Mouse (Mus musculus): ENCODE data around the gene Ifngr2.

Ifngr2 gene

DNA sequence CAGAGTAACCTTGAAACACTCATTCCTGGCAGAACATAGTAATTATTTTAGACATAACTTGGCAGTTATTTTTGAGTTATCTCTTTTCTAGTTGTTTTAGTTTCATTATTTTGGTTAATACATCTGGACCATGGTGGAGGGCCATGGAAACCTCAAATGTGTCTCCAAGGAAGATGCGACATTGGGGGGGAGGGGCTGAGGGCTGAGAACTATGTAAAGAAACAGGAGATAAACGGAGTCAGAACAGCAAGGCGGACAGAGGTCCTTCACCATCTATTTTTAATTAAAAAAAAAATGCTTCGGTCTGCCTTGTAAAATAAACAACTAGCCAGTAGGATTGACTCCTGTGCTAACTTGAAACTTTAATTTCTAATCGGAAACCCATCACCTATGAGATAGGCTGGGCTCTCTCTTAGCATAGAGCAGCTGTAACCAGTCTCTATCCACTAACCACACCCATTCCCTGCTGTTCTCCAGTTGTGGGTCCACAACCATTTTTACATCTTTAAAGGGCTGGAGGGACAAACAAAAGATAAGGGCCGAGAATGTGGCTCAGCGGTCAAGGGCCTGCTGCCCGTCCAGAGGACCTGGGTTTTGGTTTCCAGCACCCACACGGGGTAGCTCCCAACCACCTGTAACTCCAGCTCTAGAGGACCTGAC, 18.6 kb downstream of the Ifngr2 start:
- DNase-seq (ENCODE audit: low spot score) = no peak

GRCm38 (mm10) chr16:91566002-91566401, 19.1 kb downstream of the Ifngr2 start:
- DNase-seq (ENCODE audit: low spot score) = no peak

GRCm38 (mm10) chr16:91568960-91569359, 22.1 kb downstream of the Ifngr2 start:
- no peak for DNase-seq (ENCODE audit: low spot score)

DNA sequence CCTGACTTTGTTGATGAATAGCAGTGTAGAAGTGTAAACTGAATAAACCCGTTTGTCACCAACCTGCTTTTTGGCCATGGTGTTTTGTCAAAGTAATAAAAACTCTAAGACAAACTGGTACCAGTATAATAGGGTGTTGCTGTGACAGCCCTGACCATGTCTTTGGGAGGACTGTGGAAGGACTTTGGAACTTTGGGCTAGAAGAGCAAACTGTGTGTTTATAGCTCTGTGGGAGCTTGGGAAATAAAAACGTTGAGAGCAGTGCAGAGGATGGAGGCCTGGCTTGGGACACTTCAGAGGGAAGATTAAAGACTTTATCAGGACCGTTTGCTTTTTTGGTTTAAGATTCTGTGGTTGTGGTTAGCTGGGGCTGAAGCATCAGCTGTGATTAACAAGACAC, 24.2 kb downstream of the Ifngr2 start:
- DNase-seq (ENCODE audit: low spot score) = no peak

DNA sequence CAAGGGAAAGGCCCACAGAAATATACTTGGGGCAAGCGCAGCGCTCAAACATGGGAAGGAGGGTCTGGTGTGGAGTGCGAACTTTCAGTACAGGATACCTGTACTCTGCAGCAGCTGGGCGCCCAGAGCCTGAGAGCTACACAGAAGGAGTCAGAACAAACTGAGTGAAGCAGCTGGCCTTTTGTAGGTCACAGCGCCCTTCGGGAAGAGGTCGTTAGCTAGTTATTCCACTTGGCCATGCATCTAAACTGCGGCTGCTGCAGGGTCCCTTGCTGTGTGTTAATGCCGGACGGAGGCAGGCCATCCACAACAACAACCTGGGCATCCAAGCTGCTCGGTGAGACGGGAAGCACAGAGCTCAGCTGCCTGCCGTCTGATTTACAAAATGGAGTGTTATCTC, 28.3 kb downstream of the Ifngr2 start:
- no peak for DNase-seq (ENCODE audit: low spot score)

DNA sequence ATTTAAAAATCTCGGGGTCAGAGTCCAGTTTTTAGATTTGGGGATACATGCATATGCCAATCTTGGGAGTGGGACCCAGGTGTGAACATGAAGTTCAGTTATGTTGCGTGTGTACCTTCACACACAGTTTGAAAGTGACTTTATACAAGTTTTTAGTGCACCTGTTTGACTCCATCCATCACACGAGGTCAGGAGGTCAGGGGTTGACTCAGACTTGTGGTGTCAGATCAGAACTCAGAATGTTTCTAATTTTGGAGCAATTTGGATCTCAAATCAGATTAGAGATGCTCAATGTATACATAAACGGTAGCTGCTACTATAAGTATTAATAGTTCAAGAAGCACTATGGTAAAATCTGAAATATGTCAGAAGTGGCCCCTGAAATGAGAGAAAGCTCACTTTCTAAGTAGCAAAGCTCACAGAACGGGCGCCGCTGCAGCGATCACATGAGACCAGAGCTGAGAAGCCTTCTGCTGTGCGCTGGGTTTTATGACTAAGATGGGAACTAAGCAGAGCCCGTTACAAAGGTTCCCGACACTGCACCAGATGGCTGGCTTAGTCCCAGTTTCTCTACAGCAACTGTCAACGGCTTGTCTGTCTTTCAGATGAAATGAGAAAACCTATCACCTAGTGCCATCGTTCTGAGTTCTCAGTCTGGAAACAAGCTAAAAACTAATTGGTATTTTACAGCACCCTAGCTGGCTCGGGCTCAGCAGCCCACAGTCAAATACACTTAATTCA, 32.3 kb downstream of the Ifngr2 start:
- DNase-seq (ENCODE audit: low spot score) = no peak

GRCm38 (mm10) chr16:91582307-91582706, 35.4 kb downstream of the Ifngr2 start:
- no peak for DNase-seq (ENCODE audit: low spot score)

- DNase-seq (ENCODE audit: low spot score) = no peak
Observed at GRCm38 (mm10) chr16:91585617-91586016, 38.7 kb downstream of the Ifngr2 start.

GRCm38 (mm10) chr16:91586244-91586643, 39.4 kb downstream of the Ifngr2 start:
- no peak for DNase-seq (ENCODE audit: low spot score)

- no peak for DNase-seq (ENCODE audit: low spot score)
Observed at GRCm38 (mm10) chr16:91587730-91588453, 41.0 kb downstream of the Ifngr2 start.

GRCm38 (mm10) chr16:91588703-91589102, 41.8 kb downstream of the Ifngr2 start:
- no peak for DNase-seq (ENCODE audit: low spot score)

DNA sequence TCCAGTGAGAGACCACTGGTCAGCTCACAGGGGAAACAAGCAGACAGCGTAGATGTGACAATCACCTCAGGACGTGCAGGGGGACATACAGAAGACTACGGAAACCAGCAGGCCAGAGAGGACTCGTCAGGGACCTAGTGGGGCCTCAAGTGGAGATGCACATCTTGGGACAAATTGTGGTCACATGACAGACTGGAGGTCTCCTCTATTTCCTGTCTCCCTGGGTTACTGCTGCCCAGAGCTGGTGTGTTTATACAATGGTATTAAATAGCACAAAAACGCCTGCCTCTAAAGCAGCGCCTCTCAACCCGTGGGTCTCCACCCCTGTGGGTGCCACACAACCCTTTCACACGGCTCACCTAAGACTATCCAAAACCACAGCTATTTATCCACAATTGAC, 45.3 kb downstream of the Ifngr2 start:
- DNase-seq (ENCODE audit: low spot score) = no peak

GRCm38 (mm10) chr16:91593262-91593661, 46.4 kb downstream of the Ifngr2 start:
- no peak for DNase-seq (ENCODE audit: low spot score)

- DNase-seq (ENCODE audit: low spot score) = no peak
Observed at GRCm38 (mm10) chr16:91595076-91595475, 48.2 kb downstream of the Ifngr2 start.

GRCm38 (mm10) chr16:91596397-91596778, 49.5 kb downstream of the Ifngr2 start:
- DNase-seq (ENCODE audit: low spot score) = no peak

- no peak for DNase-seq (ENCODE audit: low spot score)
Observed at GRCm38 (mm10) chr16:91596779-91597671, 50.2 kb downstream of the Ifngr2 start.

DNA sequence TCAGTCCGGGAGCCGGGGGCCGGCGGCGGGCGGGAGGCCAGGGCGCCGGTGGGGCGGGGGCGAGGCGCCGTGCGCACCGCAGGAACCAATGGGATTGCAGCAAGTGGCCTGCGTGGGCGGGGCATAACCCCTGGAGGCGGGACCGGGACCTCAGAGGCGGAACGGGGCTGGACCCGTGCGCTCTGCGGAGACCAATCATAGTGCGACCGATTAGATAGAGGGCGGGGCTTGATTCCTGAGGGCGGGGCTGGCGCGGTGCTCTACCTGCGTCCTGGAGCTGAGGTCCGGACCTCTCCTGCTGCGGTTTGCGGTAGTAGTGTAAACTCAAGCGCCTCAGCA, 50.8 kb downstream of the Ifngr2 start, which contains the start of gene Tmem50b:
TSS of gene Tmem50b (minus strand) at position 129 of the 339 bp plus-strand sequence.
- DNase-seq (ENCODE audit: low spot score) = peak; percentile 98

DNA sequence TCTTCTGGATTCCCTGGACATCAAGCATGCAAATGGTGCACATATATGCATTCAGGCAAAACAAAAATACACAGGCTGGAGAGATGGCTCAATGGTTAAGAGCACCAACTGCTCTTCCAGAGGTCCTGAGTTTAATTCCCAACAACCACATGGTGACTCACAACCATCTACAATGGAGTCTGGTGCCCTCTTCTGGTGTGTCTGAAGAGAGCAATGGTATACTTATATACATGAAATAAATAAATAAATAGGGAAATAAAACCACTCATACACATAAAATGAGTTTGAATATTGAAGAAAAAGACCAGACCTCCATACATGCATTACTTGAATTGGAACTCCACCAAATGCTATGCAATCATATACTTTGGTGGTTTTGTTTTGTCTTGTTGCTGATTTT, 52.4 kb downstream of the Ifngr2 start:
- DNase-seq (ENCODE audit: low spot score) = no peak

GRCm38 (mm10) chr16:91601081-91601480, 54.2 kb downstream of the Ifngr2 start:
- no peak for DNase-seq (ENCODE audit: low spot score)

GRCm38 (mm10) chr16:91601693-91602092, 54.8 kb downstream of the Ifngr2 start:
- no peak for DNase-seq (ENCODE audit: low spot score)

- no peak for DNase-seq (ENCODE audit: low spot score)
Observed at GRCm38 (mm10) chr16:91605156-91605555, 58.3 kb downstream of the Ifngr2 start.

DNA sequence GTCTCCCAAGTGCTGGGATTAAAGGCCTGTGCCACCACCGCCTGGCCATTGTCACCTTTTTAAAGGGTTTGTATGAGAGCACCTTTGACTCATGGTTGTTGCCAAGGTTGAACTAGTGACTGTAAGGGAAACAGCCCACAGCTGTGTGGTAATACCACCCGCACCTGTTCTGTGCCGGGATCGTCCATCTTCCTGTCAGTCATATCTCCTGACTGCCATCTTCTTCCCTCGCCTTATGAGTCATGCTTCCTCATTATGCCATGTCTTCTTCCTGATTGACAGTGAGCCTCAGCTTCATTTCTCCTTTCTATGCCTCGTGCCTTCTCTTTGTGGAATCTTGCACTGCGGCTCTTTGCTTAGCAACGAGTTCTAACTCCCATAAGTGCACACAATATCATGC, 60.1 kb downstream of the Ifngr2 start:
- no peak for DNase-seq (ENCODE audit: low spot score)

Measured in left cerebral cortex, adult 11 months (tissue).